Mouse (Mus musculus): ENCODE measurements around the gene Ccdc138. TPM values are rescaled to one million over a fixed set of nuclear protein-coding genes. Genes with fewer than 3 reads are reported as not detected.

Gene Ccdc138
- 7.8 and 7.9 TPM in 2 replicates for total RNA-seq (2014; rRNA removed)
- polyA plus RNA-seq (2015; fragmentation: Nextera tagmentation; extraction: Ambion mirVana) = 4.9 and 9.4 TPM in 2 replicates

DNA sequence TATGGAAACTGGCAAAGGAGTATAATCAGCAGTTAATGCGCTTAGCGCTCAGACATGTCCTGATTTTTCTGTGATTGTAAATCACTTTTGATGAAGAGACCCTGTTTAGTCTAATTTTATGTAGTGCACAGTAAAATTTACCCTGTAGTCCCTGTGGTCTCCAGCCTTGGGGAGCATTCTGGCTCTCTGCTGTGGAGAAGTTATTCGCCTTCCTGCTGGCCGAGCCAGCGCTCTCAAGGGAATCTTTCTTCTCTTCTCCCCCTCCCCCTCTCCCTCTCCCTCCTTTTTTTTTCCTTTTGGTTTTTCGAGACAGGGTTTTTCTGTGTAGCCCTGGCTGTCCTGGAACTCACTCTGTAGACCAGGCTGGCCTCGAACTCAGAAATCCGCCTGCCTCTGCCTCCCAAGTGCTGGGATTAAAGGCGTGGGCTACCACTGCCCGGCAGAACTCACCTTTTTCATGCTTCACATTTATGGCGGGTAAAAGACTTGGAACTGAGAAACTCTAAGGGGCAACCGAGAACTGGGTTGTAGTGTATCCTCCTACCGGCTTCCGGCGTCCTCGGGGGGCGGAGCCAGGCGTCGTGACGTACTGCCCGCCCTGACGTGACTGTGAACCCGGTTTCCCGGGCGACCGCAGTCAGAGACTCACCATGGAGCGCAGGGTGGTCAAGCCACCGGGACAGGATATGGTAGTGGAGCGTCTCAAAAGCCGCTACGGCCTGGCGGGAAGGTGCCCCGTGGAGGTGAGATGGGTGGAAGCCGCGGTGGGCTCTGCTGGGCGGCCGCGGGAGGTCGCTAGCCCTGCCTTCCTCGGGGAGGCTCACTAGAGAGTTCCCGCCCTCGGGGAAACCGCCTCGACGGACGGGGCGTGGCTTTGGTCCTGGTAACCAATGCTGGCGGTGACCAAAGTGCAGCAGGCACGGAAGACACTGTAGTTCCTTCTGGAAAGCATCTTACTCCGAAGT, at the start of gene Ccdc138:
TSS of gene Ccdc138 (plus strand) at position 629 of the 965 bp plus-strand sequence.
- peak; percentile 62 for TF ChIP-seq CTCF (IDR thresholded peaks at IDR 0.05; ENCODE audit: low read depth)
- Histone ChIP-seq H3K4me1 (ENCODE audit: insufficient read depth) (0 out of 2 replicates have a peak, but pooled peaks cover 4% of the 10 kb centered on the region), H3K36me3 (ENCODE audit: insufficient read depth) (peaks cover 16% of the 10 kb centered on the region), H3K9me3 (ENCODE audit: low read length) (no peaks in the 10 kb centered on the region), H3K27ac (ENCODE audit: low read depth, low read length) (peak within 1 kb of the TSS; percentile 70), H3K9ac (peak within 1 kb of the TSS; percentile 57), H3K4me2 (ENCODE audit: low read depth) (peak within 1 kb of the TSS; percentile 59), H3K4me3 (ENCODE audit: low read depth, low read length) (peak within 1 kb of the TSS; percentile 76), H3K27me3 (ENCODE audit: insufficient read depth, low read length) (no peaks in the 10 kb centered on the region)
- 2% methylated on average over 50 of the region's 50 CpGs for WGBS
- DNase-seq = peak; percentile 92
- ATAC-seq = peak; percentile 99

DNA sequence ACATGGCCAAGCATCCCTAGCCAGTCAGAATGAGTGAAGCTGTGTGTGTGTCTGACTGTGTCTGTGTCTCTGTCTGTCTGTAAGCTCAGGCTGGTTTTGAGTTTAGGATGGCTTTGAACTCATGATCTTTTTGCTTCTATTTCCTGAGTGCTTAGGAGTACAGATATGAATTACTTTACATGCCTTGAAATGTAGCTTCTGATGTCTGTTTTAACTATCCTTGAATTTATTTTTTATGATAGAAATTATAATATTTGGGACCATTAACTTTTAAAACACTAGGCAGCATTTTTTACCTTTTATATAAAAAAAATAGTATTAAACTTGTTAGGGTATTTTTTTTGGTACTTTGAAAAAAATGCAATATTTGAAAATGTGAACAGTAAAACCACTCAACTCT, 46.2 kb upstream of the Ccdc138 start:
- Histone ChIP-seq H3K36me3 (ENCODE audit: insufficient read depth) (peaks cover 18% of the 10 kb centered on the region; the same call in 1 of the 2 replicates), H3K9ac (no peak overlapping the region), H3K4me3 (ENCODE audit: low read depth, low read length) (no peak overlapping the region), H3K4me1 (ENCODE audit: insufficient read depth) (0 out of 2 replicates have a peak, but pooled peaks cover 2% of the 10 kb centered on the region), H3K9me3 (ENCODE audit: low read length) (no peaks in the 10 kb centered on the region), H3K27me3 (ENCODE audit: insufficient read depth, low read length) (no peaks in the 10 kb centered on the region), H3K27ac (ENCODE audit: low read depth, low read length) (no peak overlapping the region), H3K4me2 (ENCODE audit: low read depth) (no peak overlapping the region)
- DNase-seq (no peak), ATAC-seq (no peak)
- TF ChIP-seq CTCF (IDR thresholded peaks at IDR 0.05; ENCODE audit: low read depth) = no peak

DNA sequence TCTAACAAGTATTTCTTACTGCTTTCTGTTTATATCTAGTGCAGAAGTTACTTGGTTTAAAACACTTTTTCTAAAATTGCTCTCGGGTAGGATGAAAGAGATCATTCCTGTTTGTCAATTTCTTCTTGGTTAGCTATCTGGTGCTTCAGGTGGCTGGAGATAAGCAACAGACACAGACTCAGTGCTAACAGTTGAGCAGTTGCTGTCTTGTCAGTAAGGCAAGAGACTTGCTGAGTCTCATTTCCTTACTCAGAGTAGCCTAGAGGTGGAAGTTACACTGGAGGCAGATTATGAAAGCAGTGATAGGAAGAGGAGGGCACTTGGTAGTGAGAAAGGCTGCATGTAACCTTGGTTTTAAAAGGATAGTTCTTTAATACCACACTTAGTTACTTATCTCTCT, 45.6 kb upstream of the Ccdc138 start:
- WGBS = 96% methylated on average over 1 of the region's 1 CpGs
- DNase-seq (no peak), ATAC-seq (no peak)
- Histone ChIP-seq H3K36me3 (ENCODE audit: insufficient read depth) (peaks cover 18% of the 10 kb centered on the region; the same call in 1 of the 2 replicates), H3K4me2 (ENCODE audit: low read depth) (no peak overlapping the region), H3K4me3 (ENCODE audit: low read depth, low read length) (no peak overlapping the region), H3K9ac (no peak overlapping the region), H3K27ac (ENCODE audit: low read depth, low read length) (no peak overlapping the region), H3K9me3 (ENCODE audit: low read length) (no peaks in the 10 kb centered on the region), H3K4me1 (ENCODE audit: insufficient read depth) (0 out of 2 replicates have a peak, but pooled peaks cover 2% of the 10 kb centered on the region), H3K27me3 (ENCODE audit: insufficient read depth, low read length) (no peaks in the 10 kb centered on the region)
- no peak for TF ChIP-seq CTCF (IDR thresholded peaks at IDR 0.05; ENCODE audit: low read depth)

DNA sequence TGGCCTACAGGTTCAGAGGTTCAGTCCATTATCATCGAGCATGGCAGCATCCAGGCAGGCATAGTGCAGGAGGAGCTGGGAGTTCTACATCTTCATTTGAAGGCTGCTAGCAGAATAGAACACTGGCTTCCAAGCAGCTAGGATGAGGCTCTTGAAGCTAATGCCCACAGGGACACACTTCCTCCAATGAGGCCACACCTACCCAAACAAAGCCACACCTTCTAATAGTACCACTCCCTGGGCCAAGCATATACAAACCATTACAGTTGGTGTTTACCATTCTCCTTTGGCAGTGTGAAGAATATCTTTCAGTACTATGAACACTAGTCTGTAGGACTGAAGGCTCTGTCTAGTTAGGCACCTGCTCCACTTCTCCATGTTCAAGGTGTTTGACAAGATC, 37.9 kb upstream of the Ccdc138 start:
- DNase-seq (no peak), ATAC-seq (no peak)
- peaks cover 50% of the 10 kb centered on the region for H3K36me3 ChIP-seq (ENCODE audit: insufficient read depth)
- H3K27me3 ChIP-seq (ENCODE audit: insufficient read depth, low read length) = no peaks in the 10 kb centered on the region
- no peaks in the 10 kb centered on the region for H3K4me1 ChIP-seq (ENCODE audit: insufficient read depth)
- H3K9ac ChIP-seq = no peak overlapping the region
- H3K4me3 ChIP-seq (ENCODE audit: low read depth, low read length) = no peak overlapping the region
- H3K9me3 ChIP-seq (ENCODE audit: low read length) = no peaks in the 10 kb centered on the region
- WGBS = 90% methylated on average over 1 of the region's 1 CpGs
- no peak for TF ChIP-seq CTCF (IDR thresholded peaks at IDR 0.05; ENCODE audit: low read depth)
- no peak overlapping the region for H3K4me2 ChIP-seq (ENCODE audit: low read depth)
- H3K27ac ChIP-seq (ENCODE audit: low read depth, low read length) = no peak overlapping the region

DNA sequence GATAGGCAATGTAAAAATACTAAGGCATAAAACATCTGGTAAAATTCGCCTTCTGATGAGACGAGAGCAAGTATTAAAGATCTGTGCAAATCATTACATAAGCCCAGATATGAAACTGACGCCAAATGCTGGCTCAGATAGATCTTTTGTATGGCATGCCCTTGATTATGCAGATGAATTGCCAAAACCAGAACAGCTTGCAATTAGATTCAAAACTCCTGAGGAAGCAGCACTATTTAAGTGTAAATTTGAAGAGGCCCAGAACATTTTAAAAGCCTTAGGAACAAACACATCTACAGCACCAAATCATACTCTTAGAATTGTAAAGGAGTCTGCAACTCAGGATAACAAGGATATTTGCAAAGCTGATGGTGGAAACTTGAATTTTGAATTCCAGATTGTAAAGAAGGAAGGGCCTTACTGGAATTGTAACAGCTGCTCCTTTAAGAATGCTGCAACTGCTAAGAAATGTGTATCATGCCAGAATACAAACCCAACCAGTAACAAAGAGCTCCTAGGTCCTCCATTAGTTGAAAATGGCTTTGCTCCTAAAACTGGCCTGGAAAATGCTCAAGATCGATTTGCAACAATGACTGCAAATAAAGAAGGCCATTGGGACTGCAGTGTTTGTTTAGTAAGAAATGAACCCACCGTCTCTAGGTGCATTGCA, 20.5 kb upstream of the Ccdc138 start:
- Histone ChIP-seq H3K27me3 (ENCODE audit: insufficient read depth, low read length) (no peaks in the 10 kb centered on the region), H3K4me2 (ENCODE audit: low read depth) (no peak overlapping the region), H3K4me1 (ENCODE audit: insufficient read depth) (no peaks in the 10 kb centered on the region), H3K9me3 (ENCODE audit: low read length) (no peaks in the 10 kb centered on the region), H3K9ac (no peak overlapping the region), H3K4me3 (ENCODE audit: low read depth, low read length) (no peak overlapping the region), H3K27ac (ENCODE audit: low read depth, low read length) (peak overlapping the region; percentile 22; the same call in 1 of the 2 replicates), H3K36me3 (ENCODE audit: insufficient read depth) (peaks cover 28% of the 10 kb centered on the region)
- 36% methylated on average over 5 of the region's 5 CpGs for WGBS
- ATAC-seq (peak; percentile 79), DNase-seq (peak; percentile 53)
- no peak for TF ChIP-seq CTCF (IDR thresholded peaks at IDR 0.05; ENCODE audit: low read depth)

DNA sequence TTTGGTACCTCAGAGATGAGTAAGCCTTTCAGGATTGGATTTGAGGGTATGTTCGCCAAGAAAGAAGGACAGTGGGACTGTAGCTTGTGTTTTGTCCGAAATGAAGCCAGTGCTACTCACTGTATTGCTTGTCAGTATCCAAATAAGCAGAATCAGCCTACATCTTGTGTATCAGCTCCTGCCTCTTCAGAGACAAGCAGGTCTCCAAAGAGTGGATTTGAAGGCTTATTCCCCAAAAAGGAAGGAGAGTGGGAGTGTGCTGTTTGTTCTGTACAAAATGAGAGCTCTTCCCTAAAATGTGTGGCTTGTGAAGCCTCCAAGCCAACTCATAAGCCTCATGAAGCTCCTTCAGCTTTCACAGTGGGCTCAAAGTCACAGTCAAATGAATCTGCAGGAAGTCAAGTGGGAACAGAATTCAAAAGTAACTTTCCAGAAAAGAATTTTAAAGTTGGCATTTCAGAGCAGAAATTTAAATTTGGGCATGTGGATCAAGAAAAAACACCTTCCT, 19.6 kb upstream of the Ccdc138 start:
- peaks cover 29% of the 10 kb centered on the region for H3K36me3 ChIP-seq (ENCODE audit: insufficient read depth)
- no peaks in the 10 kb centered on the region for H3K4me1 ChIP-seq (ENCODE audit: insufficient read depth)
- ATAC-seq (no peak), DNase-seq (no peak)
- no peaks in the 10 kb centered on the region for H3K27me3 ChIP-seq (ENCODE audit: insufficient read depth, low read length)
- H3K9me3 ChIP-seq (ENCODE audit: low read length) = no peaks in the 10 kb centered on the region
- H3K27ac ChIP-seq (ENCODE audit: low read depth, low read length) = 0 out of 2 replicates have a peak overlapping the region, but pooled peaks have one; percentile 22
- H3K9ac ChIP-seq = no peak overlapping the region
- no peak overlapping the region for H3K4me2 ChIP-seq (ENCODE audit: low read depth)
- no peak for TF ChIP-seq CTCF (IDR thresholded peaks at IDR 0.05; ENCODE audit: low read depth)
- H3K4me3 ChIP-seq (ENCODE audit: low read depth, low read length) = no peak overlapping the region
- 88% methylated on average over 2 of the region's 2 CpGs for whole genome bisulfite sequencing
